In genomic region chr2:57395071-57395470, GRCm38 (mm10) we compare ENCODE assay signal across 27 mouse cellular contexts.
"Had no signal": no experiment of that assay in that cellular context is flagged by ENCODE, and none has a peak within 500 bp of the region (broad histone marks: within the 10 kb centered on the region; RNA-seq: fewer than 3 reads in every experiment).

No protein-coding gene starts in this region.

- H3K9me3 ChIP-seq: intestine, embryonic 15.5 days; kidney, embryonic 15.5 days; limb, embryonic 15.5 days; liver, embryonic 12.5 days had no signal

- DNase-seq: gastrocnemius, adult 2 months; gastrocnemius, postnatal 10 days; gastrocnemius, postnatal 25 days; heart, adult 2 months; heart, postnatal 4 days; kidney, adult 11 months; kidney, adult 2 months; kidney, adult 9 months; kidney, postnatal 14 days; kidney, postnatal 36 days; layer of hippocampus, adult 9-11 months; layer of hippocampus, postnatal 36 days; left cerebral cortex, postnatal 4 days had no signal

- H3K9ac ChIP-seq: heart, embryonic 13.5 days; heart, embryonic 15.5 days; hindbrain, embryonic 12.5 days; hindbrain, embryonic 14.5 days; intestine, embryonic 15.5 days; kidney, embryonic 15.5 days; limb, embryonic 13.5 days; limb, embryonic 15.5 days; liver, embryonic 12.5 days; liver, embryonic 14.5 days had no signal

- H3K4me1 ChIP-seq: heart, embryonic 13.5 days; heart, embryonic 15.5 days; hindbrain, embryonic 10.5 days; hindbrain, embryonic 12.5 days; intestine, embryonic 15.5 days; kidney, embryonic 15.5 days; limb, embryonic 13.5 days; limb, embryonic 15.5 days; liver, embryonic 12.5 days had no signal

- H3K27me3 ChIP-seq: heart, embryonic 13.5 days; heart, embryonic 15.5 days; hindbrain, embryonic 12.5 days; intestine, embryonic 15.5 days; kidney, embryonic 15.5 days; limb, embryonic 13.5 days; limb, embryonic 15.5 days; liver, embryonic 12.5 days had no signal

- H3K4me3 ChIP-seq: gastrocnemius, adult 2 months; heart, adult 2 months; heart, embryonic 13.5 days; heart, embryonic 15.5 days; hindbrain, embryonic 10.5 days; hindbrain, embryonic 12.5 days; intestine, embryonic 15.5 days; kidney, embryonic 15.5 days; limb, embryonic 13.5 days; limb, embryonic 15.5 days; liver, embryonic 12.5 days had no signal

- H3K27ac ChIP-seq: gastrocnemius, adult 2 months; heart, adult 2 months; heart, embryonic 13.5 days; heart, embryonic 15.5 days; hindbrain, embryonic 10.5 days; hindbrain, embryonic 12.5 days; hindbrain, embryonic 14.5 days; intestine, embryonic 15.5 days; kidney, embryonic 15.5 days; kidney, postnatal 0 days; limb, embryonic 13.5 days; limb, embryonic 15.5 days; liver, embryonic 12.5 days; liver, embryonic 14.5 days had no signal

- H3K4me2 ChIP-seq: heart, embryonic 11.5 days; heart, embryonic 13.5 days; heart, embryonic 15.5 days; hindbrain, embryonic 12.5 days; hindbrain, embryonic 14.5 days; intestine, embryonic 15.5 days; kidney, embryonic 15.5 days; limb, embryonic 13.5 days; limb, embryonic 15.5 days; liver, embryonic 12.5 days had no signal

- H3K36me3 ChIP-seq: heart, embryonic 13.5 days; heart, embryonic 15.5 days; hindbrain, embryonic 12.5 days; intestine, embryonic 15.5 days; kidney, embryonic 15.5 days; limb, embryonic 13.5 days; limb, embryonic 15.5 days; liver, embryonic 12.5 days had no signal

- ATAC-seq: hindbrain, embryonic 16.5 days; intestine, embryonic 15.5 days; liver, embryonic 12.5 days had no signal
